Mouse (Mus musculus): Measurements from ENCODE around the gene Slc25a36. TPM values are rescaled to one million over a fixed set of nuclear protein-coding genes. Genes with fewer than 3 reads are reported as not detected.

Slc25a36 gene
- polyA plus RNA-seq, 1 experiment from 2014 or later, result 59.1 TPM

DNA sequence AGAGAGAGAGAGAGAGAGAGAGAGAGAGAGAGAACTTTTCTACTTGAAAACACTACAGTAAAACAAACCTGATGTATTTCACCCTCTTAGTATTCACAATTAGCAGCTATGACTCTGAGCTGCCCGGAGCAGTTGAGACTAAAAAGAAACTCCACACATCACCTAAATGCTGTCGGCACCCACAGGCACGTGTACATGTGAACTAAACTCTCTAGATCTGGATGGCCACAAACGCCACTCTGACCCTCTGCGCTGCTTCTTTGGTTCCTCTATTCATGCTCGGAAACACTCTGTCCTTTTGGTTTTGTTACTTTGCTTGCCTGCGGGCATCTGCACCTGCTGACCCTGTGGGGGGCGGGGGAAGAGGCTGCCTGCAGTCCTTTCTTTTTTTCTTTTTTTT is 69.3 kb downstream of the Slc25a36 start:
- Histone ChIP-seq H3K9ac (ENCODE audit: low read depth, low read length) (no peak overlapping the region), H3K9me3 (replicated peaks; ENCODE audit: low read length) (no peaks in the 10 kb centered on the region), H3K4me2 (ENCODE audit: low read length) (no peak overlapping the region), H3K27ac (no peak overlapping the region), H3K36me3 (ENCODE audit: insufficient read depth, low read length) (no peaks in the 10 kb centered on the region), H3K27me3 (ENCODE audit: insufficient read depth, low read length) (no peaks in the 10 kb centered on the region), H3K4me1 (replicated peaks; ENCODE audit: insufficient read depth, low read length) (no peaks in the 10 kb centered on the region), H3K4me3 (replicated peaks; ENCODE audit: low read depth, low read length) (no peak overlapping the region)
- no peak for DNase-seq (ENCODE audit: low spot score)
- WGBS, result 76% methylated on average over 8 of the region's 8 CpGs
- TF ChIP-seq CTCF (IDR thresholded peaks at IDR 0.05; ENCODE audit: low read depth), result no peak
- no peak for ATAC-seq (replicated peaks; ENCODE audit: low FRiP score, low read depth)

DNA sequence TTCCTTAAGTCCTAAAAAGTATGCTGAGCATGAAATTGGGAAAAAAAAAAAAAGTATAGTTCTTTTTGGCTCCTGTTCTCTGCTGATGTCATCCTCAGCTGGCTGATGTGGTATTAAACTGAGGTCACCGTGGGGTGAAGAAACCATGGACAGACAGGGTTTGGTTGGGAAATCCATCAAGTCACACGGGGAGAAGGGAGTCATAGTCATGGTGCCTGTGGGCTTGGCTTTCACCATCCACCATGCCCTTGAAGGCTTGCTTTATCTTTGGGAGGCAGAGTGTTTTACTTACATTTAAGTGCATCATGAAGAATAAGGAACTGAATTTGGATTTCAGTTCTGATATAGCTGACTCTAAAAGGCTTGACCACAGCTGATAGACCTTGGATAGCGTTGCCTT is 72.9 kb downstream of the Slc25a36 start:
- H3K4me2 ChIP-seq (ENCODE audit: low read length), result no peak overlapping the region
- no peaks in the 10 kb centered on the region for H3K9me3 ChIP-seq (replicated peaks; ENCODE audit: low read length)
- 88% methylated on average over 3 of the region's 3 CpGs for WGBS
- H3K4me1 ChIP-seq (replicated peaks; ENCODE audit: insufficient read depth, low read length), result no peaks in the 10 kb centered on the region
- H3K27me3 ChIP-seq (ENCODE audit: insufficient read depth, low read length), result no peaks in the 10 kb centered on the region
- ATAC-seq (replicated peaks; ENCODE audit: low FRiP score, low read depth), result no peak
- H3K36me3 ChIP-seq (ENCODE audit: insufficient read depth, low read length), result no peaks in the 10 kb centered on the region
- H3K9ac ChIP-seq (ENCODE audit: low read depth, low read length), result no peak overlapping the region
- no peak overlapping the region for H3K27ac ChIP-seq
- no peak for TF ChIP-seq CTCF (IDR thresholded peaks at IDR 0.05; ENCODE audit: low read depth)
- DNase-seq (ENCODE audit: low spot score), result no peak
- H3K4me3 ChIP-seq (replicated peaks; ENCODE audit: low read depth, low read length), result no peak overlapping the region

DNA sequence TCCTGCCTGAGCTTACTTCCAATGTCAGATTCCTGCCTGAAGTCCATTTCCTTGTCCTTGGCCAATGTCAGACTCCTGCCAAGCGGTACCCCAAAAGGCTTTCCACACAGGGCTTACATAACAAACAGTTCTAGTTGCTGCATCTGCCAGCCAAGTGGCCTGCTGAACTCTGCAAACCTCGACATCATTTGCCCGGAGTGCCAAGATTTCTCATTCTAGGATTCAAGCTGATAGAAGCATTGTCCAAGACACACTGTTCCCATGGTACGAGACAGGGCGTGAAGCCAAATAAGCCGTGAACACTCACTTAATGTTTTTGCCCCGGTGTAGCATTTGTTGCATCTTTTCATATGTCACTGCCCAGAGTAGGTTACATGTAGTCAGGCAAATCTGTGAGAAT is 74.3 kb downstream of the Slc25a36 start:
- no peak overlapping the region for H3K9ac ChIP-seq (ENCODE audit: low read depth, low read length)
- no peaks in the 10 kb centered on the region for H3K4me1 ChIP-seq (replicated peaks; ENCODE audit: insufficient read depth, low read length)
- ATAC-seq (replicated peaks; ENCODE audit: low FRiP score, low read depth) (no peak), DNase-seq (ENCODE audit: low spot score) (no peak)
- TF ChIP-seq CTCF (IDR thresholded peaks at IDR 0.05; ENCODE audit: low read depth), result no peak
- no peak overlapping the region for H3K4me3 ChIP-seq (replicated peaks; ENCODE audit: low read depth, low read length)
- H3K4me2 ChIP-seq (ENCODE audit: low read length), result no peak overlapping the region
- H3K27ac ChIP-seq, result no peak overlapping the region
- no peaks in the 10 kb centered on the region for H3K36me3 ChIP-seq (ENCODE audit: insufficient read depth, low read length)
- no peaks in the 10 kb centered on the region for H3K27me3 ChIP-seq (ENCODE audit: insufficient read depth, low read length)
- WGBS, result 87% methylated on average over 7 of the region's 7 CpGs
- H3K9me3 ChIP-seq (replicated peaks; ENCODE audit: low read length), result no peaks in the 10 kb centered on the region

DNA sequence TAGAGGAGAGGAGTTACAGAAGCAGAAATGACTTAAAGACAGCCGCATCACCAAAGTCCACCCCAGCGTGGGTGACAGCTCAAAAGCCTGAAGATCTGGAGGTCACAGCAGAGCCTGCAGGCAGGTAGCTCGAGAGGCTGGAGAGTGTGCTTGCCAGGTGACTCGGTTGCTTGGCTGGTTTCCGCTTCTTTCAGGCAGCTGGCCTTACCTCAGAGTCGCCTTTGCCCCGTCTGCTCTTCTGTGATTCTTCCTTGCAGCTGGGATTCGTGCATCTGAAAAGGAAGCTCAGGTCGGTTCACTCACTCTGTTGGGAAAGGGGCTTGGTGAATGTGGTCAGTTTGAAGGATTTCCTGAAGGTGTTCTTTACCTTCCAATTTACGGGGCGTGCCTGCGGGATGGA is 83.6 kb downstream of the Slc25a36 start:
- no peaks in the 10 kb centered on the region for H3K27me3 ChIP-seq (ENCODE audit: insufficient read depth, low read length)
- ATAC-seq (replicated peaks; ENCODE audit: low FRiP score, low read depth), result no peak
- H3K9me3 ChIP-seq (replicated peaks; ENCODE audit: low read length), result no peaks in the 10 kb centered on the region
- no peak for DNase-seq (ENCODE audit: low spot score)
- 76% methylated on average over 12 of the region's 12 CpGs for WGBS
- no peak for TF ChIP-seq CTCF (IDR thresholded peaks at IDR 0.05; ENCODE audit: low read depth)
- no peak overlapping the region for H3K27ac ChIP-seq
- no peaks in the 10 kb centered on the region for H3K4me1 ChIP-seq (replicated peaks; ENCODE audit: insufficient read depth, low read length)
- no peak overlapping the region for H3K4me3 ChIP-seq (replicated peaks; ENCODE audit: low read depth, low read length)
- H3K36me3 ChIP-seq (ENCODE audit: insufficient read depth, low read length), result no peaks in the 10 kb centered on the region
- no peak overlapping the region for H3K9ac ChIP-seq (ENCODE audit: low read depth, low read length)
- no peak overlapping the region for H3K4me2 ChIP-seq (ENCODE audit: low read length)

DNA sequence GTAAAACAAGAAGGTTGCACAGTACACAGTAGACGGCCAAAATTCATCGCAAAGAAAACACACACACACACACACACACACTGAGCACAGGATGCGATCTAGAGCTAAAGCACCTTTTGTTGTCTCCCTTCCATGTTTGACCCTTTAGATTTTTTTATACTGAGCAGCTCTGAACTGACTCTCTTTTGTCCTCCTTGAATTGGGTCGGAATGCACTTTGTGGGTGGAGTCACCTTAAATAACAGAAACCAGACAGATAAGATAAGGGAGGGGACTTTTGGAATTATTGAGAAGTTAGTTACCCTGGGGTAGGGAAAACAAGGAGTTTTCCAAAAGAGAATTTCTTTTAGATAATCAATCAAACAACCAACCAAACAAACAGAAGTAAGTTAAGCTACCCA is 85.0 kb downstream of the Slc25a36 start:
- H3K4me1 ChIP-seq (replicated peaks; ENCODE audit: insufficient read depth, low read length), result no peaks in the 10 kb centered on the region
- H3K9ac ChIP-seq (ENCODE audit: low read depth, low read length), result no peak overlapping the region
- ATAC-seq (replicated peaks; ENCODE audit: low FRiP score, low read depth) (no peak), DNase-seq (ENCODE audit: low spot score) (no peak)
- no peak for TF ChIP-seq CTCF (IDR thresholded peaks at IDR 0.05; ENCODE audit: low read depth)
- WGBS, result 95% methylated on average over 4 of the region's 4 CpGs
- H3K4me2 ChIP-seq (ENCODE audit: low read length), result no peak overlapping the region
- no peaks in the 10 kb centered on the region for H3K36me3 ChIP-seq (ENCODE audit: insufficient read depth, low read length)
- H3K9me3 ChIP-seq (replicated peaks; ENCODE audit: low read length), result no peaks in the 10 kb centered on the region
- no peaks in the 10 kb centered on the region for H3K27me3 ChIP-seq (ENCODE audit: insufficient read depth, low read length)
- H3K27ac ChIP-seq, result no peak overlapping the region
- no peak overlapping the region for H3K4me3 ChIP-seq (replicated peaks; ENCODE audit: low read depth, low read length)

Other genes with a start within 250 kb of the Slc25a36 start
- 13.8 and 15.7 TPM in 2 replicates for gene Pxylp1, start 218.5 kb downstream of the Slc25a36 start, polyA plus RNA-seq (2015; fragmentation: Nextera tagmentation; extraction: Ambion mirVana)
- 55.3 and 61.7 TPM in 2 replicates for gene Spsb4, start 92.3 kb downstream of the Slc25a36 start, polyA plus RNA-seq (2015; fragmentation: Nextera tagmentation; extraction: Ambion mirVana)